Mouse (Mus musculus) natural killer cell, adult 2 months (primary cell): ENCODE measurements at regions not wholly inside any gene's neighbourhood (a gene's known extent, or its start where the extent isn't known, plus 50 kb on each side); places are given as distances from the start of the nearest gene placed in this dataset.

ENCODE experiments used
- DNase-seq, 2 experiments: peaks; one replicate each; pipeline ENCODE4 v3.0.0; 2022; ENCODE audit warnings: low spot score in 2 of 2

GRCm38 (mm10) chr6:133170548-133170947, 65.8 kb downstream of the Smim10l1 start:
- DNase-seq: no peak

GRCm38 (mm10) chr6:133171286-133171685, 66.6 kb downstream of the Smim10l1 start:
- no peak for DNase-seq

- peak in 1 of 2 experiments; percentile 11 for DNase-seq
Observed at GRCm38 (mm10) chr6:133206173-133206572, 85.8 kb upstream of the 5530400C23Rik start.
